Mouse (Mus musculus) adrenal gland, postnatal 25 days (tissue): Measurements from ENCODE around the gene Josd2. TPM values are rescaled to one million over a fixed set of nuclear protein-coding genes. Genes with fewer than 3 reads are reported as not detected.

ENCODE experiments used
- DNase-seq: peaks from one replicate; pipeline ENCODE4 v3.0.0; 2021; ENCODE audit warnings: mixed read lengths
- long read RNA-seq: library from polyadenylated mRNA; stranded (forward); transcript quantifications from one replicate; pipeline ENCODE4 v2.0.0, GENCODE M21; 2021
- total RNA-seq: library from RNA; stranded (reverse); gene quantifications from 2 replicates; pipeline ENCODE4 v1.2.3, GENCODE M21; 2021

Gene Josd2
- total RNA-seq: 43.9 and 49.2 TPM in 2 replicates
- long read RNA-seq, transcript Josd2-204 (5 exons, 864 nt): major isoform, 10 of 60 reads
- long read RNA-seq, partial matches to known transcripts: 27 of 60 reads
- long read RNA-seq, other reads (novel, unspliced or antisense): 21 of 60 reads

GRCm38 (mm10) chr7:44467811-44468411 lies at the start of gene Josd2:
TSS of gene Josd2 (plus strand) at chr7:44467980.
- DNase-seq: peak; percentile 88

GRCm38 (mm10) chr7:44427666-44428065 lies 40.1 kb upstream of the Josd2 start:
- DNase-seq: no peak

- DNase-seq: no peak
These were observed 39.4 kb upstream of the Josd2 start for GRCm38 (mm10) chr7:44428171-44428950.

GRCm38 (mm10) chr7:44428968-44429521 lies 38.7 kb upstream of the Josd2 start, which contains the start of gene Lrrc4b:
TSS of gene Lrrc4b (plus strand) at chr7:44429018.
- DNase-seq: no peak

- no peak for DNase-seq
These were observed 38.0 kb upstream of the Josd2 start for GRCm38 (mm10) chr7:44429534-44430488.

- DNase-seq: no peak
These were observed 35.2 kb upstream of the Josd2 start for GRCm38 (mm10) chr7:44432550-44432949.

- DNase-seq: no peak
These were observed 34.4 kb upstream of the Josd2 start for GRCm38 (mm10) chr7:44433371-44433770.

GRCm38 (mm10) chr7:44434089-44434488 lies 33.7 kb upstream of the Josd2 start:
- no peak for DNase-seq

GRCm38 (mm10) chr7:44435796-44436195 lies 32.0 kb upstream of the Josd2 start:
- DNase-seq: no peak

- DNase-seq: no peak
These were observed 31.5 kb upstream of the Josd2 start for GRCm38 (mm10) chr7:44436267-44436666.

- no peak for DNase-seq
These were observed 30.6 kb upstream of the Josd2 start for GRCm38 (mm10) chr7:44437188-44437587.

GRCm38 (mm10) chr7:44437933-44438332 lies 29.8 kb upstream of the Josd2 start:
- no peak for DNase-seq

- no peak for DNase-seq
These were observed 28.1 kb upstream of the Josd2 start for GRCm38 (mm10) chr7:44439696-44440095.

- no peak for DNase-seq
These were observed 27.3 kb upstream of the Josd2 start for GRCm38 (mm10) chr7:44440479-44440878.

- DNase-seq: no peak
These were observed 26.6 kb upstream of the Josd2 start for GRCm38 (mm10) chr7:44441180-44441579.

GRCm38 (mm10) chr7:44441648-44442109 lies 26.1 kb upstream of the Josd2 start:
- DNase-seq: no peak

- DNase-seq: no peak
These were observed 25.4 kb upstream of the Josd2 start for GRCm38 (mm10) chr7:44442407-44442821.

GRCm38 (mm10) chr7:44443268-44444173 lies 24.3 kb upstream of the Josd2 start:
- no peak for DNase-seq

GRCm38 (mm10) chr7:44444886-44445527 lies 22.8 kb upstream of the Josd2 start:
- DNase-seq: no peak

- no peak for DNase-seq
These were observed 22.3 kb upstream of the Josd2 start for GRCm38 (mm10) chr7:44445528-44445923.
